ENCODE assay signal across 12 mouse cellular contexts in the genomic region with DNA sequence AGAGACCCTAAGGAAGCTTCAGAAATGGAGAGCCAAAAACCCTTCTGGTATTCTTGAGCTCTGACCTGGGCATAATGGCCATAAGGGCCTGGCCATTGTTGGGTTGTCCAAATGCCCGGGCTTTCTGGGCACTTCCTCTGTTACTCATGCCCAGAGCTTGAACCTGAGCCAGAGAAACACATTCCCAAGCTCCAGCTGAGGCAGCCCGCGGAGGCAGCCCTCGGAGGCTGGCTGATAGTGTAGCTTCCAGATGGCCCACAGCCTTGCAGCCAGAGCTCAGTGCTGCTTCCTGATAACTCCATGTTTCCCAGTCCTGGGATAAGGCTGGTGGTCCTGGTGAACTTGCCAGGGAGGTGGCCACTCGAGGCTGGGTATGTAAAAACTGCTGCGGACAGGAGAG.
A peak's percentile ranks its signal among the peaks of the same experiment; 100 is the strongest.
DNase-seq lines count a peak whose midpoint lies in the region; ATAC-seq and TF ChIP-seq lines count a peak whose summit lies in the region.
"Had no signal": no experiment of that assay in that cellular context is flagged by ENCODE, and none has a peak within 500 bp of the region (broad histone marks: within the 10 kb centered on the region; RNA-seq: fewer than 3 reads in every experiment).

No protein-coding gene starts in this region.

- H3K9ac ChIP-seq in heart, embryonic 16.5 days (ENCODE audit: low read length): no peak overlapping the region
- no peak overlapping the region for H3K9ac ChIP-seq in forebrain, postnatal 0 days
- H3K9ac ChIP-seq: embryonic facial prominence, embryonic 15.5 days; kidney, embryonic 15.5 days; limb, embryonic 13.5 days; neural tube, embryonic 13.5 days had no signal

- 16% methylated on average over 6 of the region's 6 CpGs for WGBS in heart, embryonic 16.5 days
- WGBS in heart, embryonic 10.5 days: 31% methylated on average over 6 of the region's 6 CpGs
- WGBS in forebrain, postnatal 0 days: 44% methylated on average over 6 of the region's 6 CpGs

- no peak overlapping the region for H3K4me2 ChIP-seq in heart, embryonic 16.5 days (ENCODE audit: low read depth, low read length)
- no peak overlapping the region for H3K4me2 ChIP-seq in forebrain, postnatal 0 days (ENCODE audit: low read depth)
- H3K4me2 ChIP-seq: embryonic facial prominence, embryonic 15.5 days; kidney, embryonic 15.5 days; limb, embryonic 13.5 days; neural tube, embryonic 13.5 days had no signal

- H3K27me3 ChIP-seq in heart, embryonic 16.5 days (ENCODE audit: control insufficient read depth, insufficient read depth, low read length): no peaks in the 10 kb centered on the region
- no peaks in the 10 kb centered on the region for H3K27me3 ChIP-seq in heart, embryonic 10.5 days (ENCODE audit: insufficient read depth, poor library complexity, severe bottlenecking)
- no peaks in the 10 kb centered on the region for H3K27me3 ChIP-seq in E14TG2a.4 (ENCODE audit: insufficient read depth, low read length)
- H3K27me3 ChIP-seq in forebrain, postnatal 0 days (ENCODE audit: insufficient read depth, low read length): no peaks in the 10 kb centered on the region
- H3K27me3 ChIP-seq: embryonic facial prominence, embryonic 15.5 days; kidney, embryonic 15.5 days; limb, embryonic 13.5 days; neural tube, embryonic 13.5 days had no signal

- H3K36me3 ChIP-seq in heart, embryonic 16.5 days (ENCODE audit: control insufficient read depth, insufficient read depth): no peaks in the 10 kb centered on the region
- H3K36me3 ChIP-seq in heart, embryonic 10.5 days: no peaks in the 10 kb centered on the region
- H3K36me3 ChIP-seq in E14TG2a.4 (ENCODE audit: insufficient read depth, low read length): no peaks in the 10 kb centered on the region
- H3K36me3 ChIP-seq in forebrain, postnatal 0 days (ENCODE audit: insufficient read depth): peaks cover 29% of the 10 kb centered on the region; the same call in 1 of the 2 replicates
- H3K36me3 ChIP-seq: embryonic facial prominence, embryonic 15.5 days; kidney, embryonic 15.5 days; limb, embryonic 13.5 days had no signal

- no peak for DNase-seq in heart, embryonic 10.5 days (ENCODE audit: low spot score)
- peak; percentile 88 for DNase-seq in adipocyte (ENCODE audit: low spot score)
- DNase-seq in forebrain, postnatal 0 days: no peak
- DNase-seq in thymus, postnatal 14 days: no peak
- no peak for DNase-seq in retina, embryonic 14.5 days (ENCODE audit: low spot score)
- DNase-seq in spleen, postnatal 14 days (ENCODE audit: low spot score in 2 of 2): no peak

- H3K4me3 ChIP-seq in heart, embryonic 16.5 days (ENCODE audit: low read length): no peak overlapping the region
- no peak overlapping the region for H3K4me3 ChIP-seq in heart, embryonic 10.5 days
- H3K4me3 ChIP-seq in E14TG2a.4 (replicated peaks; ENCODE audit: low read length): 0 out of 2 replicates have a peak overlapping the region, but pooled peaks have one; percentile 11
- no peak overlapping the region for H3K4me3 ChIP-seq in forebrain, postnatal 0 days (ENCODE audit: low read depth, low read length)
- H3K4me3 ChIP-seq: embryonic facial prominence, embryonic 15.5 days; kidney, embryonic 15.5 days; limb, embryonic 13.5 days; neural tube, embryonic 13.5 days had no signal

- H3K9me3 ChIP-seq in heart, embryonic 16.5 days (replicated peaks; ENCODE audit: control insufficient read depth, low read length): no peaks in the 10 kb centered on the region
- H3K9me3 ChIP-seq in heart, embryonic 10.5 days: no peaks in the 10 kb centered on the region
- 0 out of 2 replicates have a peak, but pooled peaks cover 3% of the 10 kb centered on the region for H3K9me3 ChIP-seq in E14TG2a.4 (ENCODE audit: low read length)
- no peaks in the 10 kb centered on the region for H3K9me3 ChIP-seq in forebrain, postnatal 0 days (ENCODE audit: low read length)
- H3K9me3 ChIP-seq: embryonic facial prominence, embryonic 15.5 days; kidney, embryonic 15.5 days; limb, embryonic 13.5 days; neural tube, embryonic 13.5 days had no signal

- ATAC-seq in heart, embryonic 16.5 days (replicated peaks; ENCODE audit: extremely low read depth, insufficient read depth, low FRiP score): 0 out of 2 replicates have a peak, but pooled peaks have one; percentile 32
- ATAC-seq in forebrain, postnatal 0 days: peak; percentile 42

- no peak for TF ChIP-seq CTCF in E14TG2a.4 (conservative IDR thresholded peaks at IDR 0.05; ENCODE audit: low read length)
- TF ChIP-seq CTCF in forebrain, postnatal 0 days (IDR thresholded peaks at IDR 0.05; ENCODE audit: low read depth): no peak

- H3K27ac ChIP-seq in heart, embryonic 16.5 days (ENCODE audit: low read length): no peak overlapping the region; the same call in 1 of the 2 replicates
- H3K27ac ChIP-seq in heart, embryonic 10.5 days: no peak overlapping the region
- H3K27ac ChIP-seq in forebrain, postnatal 0 days (ENCODE audit: low read depth, low read length): no peak overlapping the region
- H3K27ac ChIP-seq: embryonic facial prominence, embryonic 15.5 days; kidney, embryonic 15.5 days; limb, embryonic 13.5 days; neural tube, embryonic 13.5 days had no signal

- peaks cover 9% of the 10 kb centered on the region for H3K4me1 ChIP-seq in heart, embryonic 16.5 days (ENCODE audit: control insufficient read depth, insufficient read depth, low read length)
- H3K4me1 ChIP-seq in heart, embryonic 10.5 days: peaks cover 11% of the 10 kb centered on the region
- peaks cover 57% of the 10 kb centered on the region for H3K4me1 ChIP-seq in E14TG2a.4 (replicated peaks; ENCODE audit: low read depth, low read length)
- H3K4me1 ChIP-seq in forebrain, postnatal 0 days (ENCODE audit: insufficient read depth): no peaks in the 10 kb centered on the region
- H3K4me1 ChIP-seq: embryonic facial prominence, embryonic 15.5 days; kidney, embryonic 15.5 days; limb, embryonic 13.5 days had no signal
